Mouse (Mus musculus) heart, postnatal 14 days (tissue): ENCODE data around the gene Vmn1r209. TPM values are rescaled to one million over a fixed set of nuclear protein-coding genes. Genes with fewer than 3 reads are reported as not detected.
"Not testable (repeated sequence)": the region's sequence is repeated elsewhere in the genome, so short reads cannot be mapped to it uniquely, and the experiment has no call there.

Experiments
- DNase-seq, 2 experiments: peaks; one replicate each; pipeline ENCODE4 v3.0.0; 2021 to 2022
- intact Hi-C: fragments of 180-260 bp; cut with DNase I; formaldehyde crosslinking; loops from one replicate; pipeline ENCODE4 v1.15.1; 2025
- long read RNA-seq, 2 experiments: library from polyadenylated mRNA; stranded (forward); transcript quantifications; one replicate each; pipeline ENCODE4 v2.0.0; 2021
- total RNA-seq, 2 experiments: library from RNA; stranded (reverse); gene quantifications; 2 replicates each; pipeline ENCODE4 v1.2.3; 2021

The Vmn1r209 gene
- not detected for total RNA-seq
- long read RNA-seq, experiment 1: 0 reads
- long read RNA-seq, experiment 2: 0 reads

- DNase-seq, intact Hi-C loops: not testable (repeated sequence)
Measured at GRCm38 (mm10) chr13:22809582-22809981, at the start of gene Vmn1r209. Gene Vmn1r209 (minus strand): TSS chr13:22809682.

- no peak for DNase-seq
Measured at GRCm38 (mm10) chr13:22857461-22857860, 48.0 kb upstream of the Vmn1r209 start, which contains the start of gene Vmn1r211. Gene Vmn1r211 (minus strand): TSS chr13:22857561.

GRCm38 (mm10) chr13:22854760-22855159 lies 45.3 kb upstream of the Vmn1r209 start:
- DNase-seq: no peak
- intact Hi-C loops: no loop called here

More at GRCm38 (mm10) chr13:22857461-22857860, 48.0 kb upstream of the Vmn1r209 start, which contains the start of gene Vmn1r211:
- intact Hi-C loops: no loop called here

GRCm38 (mm10) chr13:22846798-22847197 lies 37.3 kb upstream of the Vmn1r209 start:
- intact Hi-C loops: no loop called here
- no peak for DNase-seq

- intact Hi-C loops, DNase-seq: not testable (repeated sequence)
Measured at GRCm38 (mm10) chr13:22844304-22844703, 34.8 kb upstream of the Vmn1r209 start.

GRCm38 (mm10) chr13:22831248-22831647 lies 21.8 kb upstream of the Vmn1r209 start, which contains the start of gene Vmn1r210:
Gene Vmn1r210 (minus strand): TSS chr13:22831348.
- intact Hi-C loops: no loop called here
- no peak for DNase-seq

GRCm38 (mm10) chr13:22829395-22829794 lies 19.9 kb upstream of the Vmn1r209 start:
- DNase-seq, intact Hi-C loops: not testable (repeated sequence)

- intact Hi-C loops: not testable (repeated sequence)
Measured at GRCm38 (mm10) chr13:22821601-22822000, 12.1 kb upstream of the Vmn1r209 start.

GRCm38 (mm10) chr13:22788096-22788495 lies 21.4 kb downstream of the Vmn1r209 start:
- intact Hi-C loops, DNase-seq: not testable (repeated sequence)

More at GRCm38 (mm10) chr13:22821601-22822000, 12.1 kb upstream of the Vmn1r209 start:
- not testable (repeated sequence) for DNase-seq

- intact Hi-C loops, DNase-seq: not testable (repeated sequence)
Measured at GRCm38 (mm10) chr13:22784159-22784558, 25.3 kb downstream of the Vmn1r209 start.

- intact Hi-C loops, DNase-seq: not testable (repeated sequence)
Measured at GRCm38 (mm10) chr13:22777300-22777699, 32.2 kb downstream of the Vmn1r209 start, which contains the start of gene Vmn1r208. Gene Vmn1r208 (minus strand): TSS chr13:22777400.

- intact Hi-C loops, DNase-seq: not testable (repeated sequence)
Measured at GRCm38 (mm10) chr13:22771592-22771991, 37.9 kb downstream of the Vmn1r209 start.

Other genes starting within 250 kb of the Vmn1r209 start
- not detected for gene Vmn1r205, start 216.7 kb downstream of the Vmn1r209 start, total RNA-seq
- gene Vmn1r206, start 185.4 kb downstream of the Vmn1r209 start, total RNA-seq: not detected
- gene Vmn1r207-ps, start 80.1 kb downstream of the Vmn1r209 start, total RNA-seq: not detected
- gene Vmn1r208, start 32.3 kb downstream of the Vmn1r209 start, total RNA-seq: not detected
- not detected for gene Vmn1r210, start 21.7 kb upstream of the Vmn1r209 start, total RNA-seq
- not detected for gene Vmn1r211, start 47.9 kb upstream of the Vmn1r209 start, total RNA-seq
- gene Vmn1r212, start 74.5 kb upstream of the Vmn1r209 start, total RNA-seq: not detected
- not detected for gene Vmn1r213, start 198.0 kb upstream of the Vmn1r209 start, total RNA-seq
- not detected for gene Vmn1r214, start 220.7 kb upstream of the Vmn1r209 start, total RNA-seq